Mouse (Mus musculus): ENCODE data around the gene Gm20696.

Gm20696 gene

GRCm38 (mm10) chr6:99263061-99263885, 403.3 kb downstream of the Gm20696 start:
- DNase-seq (ENCODE audit: low read depth, low spot score), result peak; percentile 48

GRCm38 (mm10) chr6:99261737-99262130, 404.9 kb downstream of the Gm20696 start:
- no peak for DNase-seq (ENCODE audit: low read depth, low spot score)

- peak; percentile 90 for DNase-seq (ENCODE audit: low read depth, low spot score)
Measured at GRCm38 (mm10) chr6:99260941-99261736, 405.5 kb downstream of the Gm20696 start.

GRCm38 (mm10) chr6:99258346-99258745, 408.3 kb downstream of the Gm20696 start:
- peak; percentile 48 for DNase-seq (ENCODE audit: low read depth, low spot score)

- DNase-seq (ENCODE audit: low read depth, low spot score), result peak; percentile 54
Measured at GRCm38 (mm10) chr6:99257676-99258075, 408.9 kb downstream of the Gm20696 start.

GRCm38 (mm10) chr6:99253331-99253730, 413.3 kb downstream of the Gm20696 start:
- DNase-seq (ENCODE audit: low read depth, low spot score), result no peak

GRCm38 (mm10) chr6:99252816-99253215, 413.8 kb downstream of the Gm20696 start:
- no peak for DNase-seq (ENCODE audit: low read depth, low spot score)

- DNase-seq (ENCODE audit: low read depth, low spot score), result peak; percentile 44
Measured at GRCm38 (mm10) chr6:99251924-99252323, 414.7 kb downstream of the Gm20696 start.

- no peak for DNase-seq (ENCODE audit: low read depth, low spot score)
Measured at GRCm38 (mm10) chr6:99251222-99251621, 415.4 kb downstream of the Gm20696 start.

GRCm38 (mm10) chr6:99249496-99250030, 417.0 kb downstream of the Gm20696 start:
- peak; percentile 42 for DNase-seq (ENCODE audit: low read depth, low spot score)

GRCm38 (mm10) chr6:99248396-99248795, 418.2 kb downstream of the Gm20696 start:
- DNase-seq (ENCODE audit: low read depth, low spot score), result no peak

- peak; percentile 36 for DNase-seq (ENCODE audit: low read depth, low spot score)
Measured at GRCm38 (mm10) chr6:99241625-99242395, 424.8 kb downstream of the Gm20696 start.

- DNase-seq (ENCODE audit: low read depth, low spot score), result no peak
Measured at GRCm38 (mm10) chr6:99240764-99241163, 425.8 kb downstream of the Gm20696 start.

GRCm38 (mm10) chr6:99235588-99235987, 431.0 kb downstream of the Gm20696 start:
- no peak for DNase-seq (ENCODE audit: low read depth, low spot score)

GRCm38 (mm10) chr6:99233411-99233810, 433.2 kb downstream of the Gm20696 start:
- DNase-seq (ENCODE audit: low read depth, low spot score), result no peak

GRCm38 (mm10) chr6:99228336-99228870, 438.2 kb downstream of the Gm20696 start:
- no peak for DNase-seq (ENCODE audit: low read depth, low spot score)

GRCm38 (mm10) chr6:99221147-99221546, 445.4 kb downstream of the Gm20696 start:
- DNase-seq (ENCODE audit: low read depth, low spot score), result no peak

GRCm38 (mm10) chr6:99220472-99220871, 446.1 kb downstream of the Gm20696 start:
- peak; percentile 66 for DNase-seq (ENCODE audit: low read depth, low spot score)

- no peak for DNase-seq (ENCODE audit: low read depth, low spot score)
Measured at GRCm38 (mm10) chr6:99217846-99218245, 448.8 kb downstream of the Gm20696 start.

- no peak for DNase-seq (ENCODE audit: low read depth, low spot score)
Measured at GRCm38 (mm10) chr6:99217155-99217554, 449.4 kb downstream of the Gm20696 start.

- DNase-seq (ENCODE audit: low read depth, low spot score), result no peak
Measured at GRCm38 (mm10) chr6:99212461-99212860, 454.1 kb downstream of the Gm20696 start.

All from CD4-positive helper T cell, adult 2 months (primary cell).